In genomic region chr7:135597006-135597405, GRCm38 (mm10) we compare ENCODE assay signal across 9 mouse cellular contexts. TPM values are rescaled to one million over a fixed set of nuclear protein-coding genes. Genes with fewer than 3 reads are reported as not detected.
DNase-seq lines count a peak whose midpoint lies in the region; ATAC-seq and TF ChIP-seq lines count a peak whose summit lies in the region.
"Had no signal": no experiment of that assay in that cellular context is flagged by ENCODE, and none has a peak within 500 bp of the region (broad histone marks: within the 10 kb centered on the region; RNA-seq: fewer than 3 reads in every experiment).

No protein-coding gene starts in this region.

- no peak overlapping the region; the same call in 1 of the 2 replicates for H3K4me2 ChIP-seq in intestine, embryonic 16.5 days (ENCODE audit: low read depth, low read length)
- H3K4me2 ChIP-seq: midbrain, embryonic 12.5 days had no signal

- H3K4me1 ChIP-seq in E14TG2a.4 (replicated peaks; ENCODE audit: low read depth, low read length): peaks cover 28% of the 10 kb centered on the region
- peaks cover 48% of the 10 kb centered on the region for H3K4me1 ChIP-seq in embryonic facial prominence, embryonic 10.5 days
- peaks cover 21% of the 10 kb centered on the region for H3K4me1 ChIP-seq in intestine, embryonic 16.5 days (ENCODE audit: control insufficient read depth, insufficient read depth, low read length)

- WGBS in embryonic facial prominence, embryonic 10.5 days: 64% methylated on average over 9 of the region's 9 CpGs
- 37% methylated on average over 9 of the region's 9 CpGs for WGBS in intestine, embryonic 16.5 days

- H3K27me3 ChIP-seq in E14TG2a.4 (ENCODE audit: insufficient read depth, low read length): peaks cover 31% of the 10 kb centered on the region
- 0 out of 2 replicates have a peak, but pooled peaks cover 5% of the 10 kb centered on the region for H3K27me3 ChIP-seq in embryonic facial prominence, embryonic 10.5 days (replicated peaks; ENCODE audit: low read depth, poor library complexity, severe bottlenecking)
- H3K27me3 ChIP-seq in intestine, embryonic 16.5 days (replicated peaks; ENCODE audit: control insufficient read depth, insufficient read depth, low read length): no peaks in the 10 kb centered on the region
- H3K27me3 ChIP-seq: midbrain, embryonic 12.5 days had no signal

- TF ChIP-seq CTCF in E14TG2a.4 (conservative IDR thresholded peaks at IDR 0.05; ENCODE audit: low read length): no peak

- no peaks in the 10 kb centered on the region for H3K36me3 ChIP-seq in E14TG2a.4 (ENCODE audit: insufficient read depth, low read length)
- H3K36me3 ChIP-seq in embryonic facial prominence, embryonic 10.5 days (replicated peaks): no peaks in the 10 kb centered on the region
- no peaks in the 10 kb centered on the region for H3K36me3 ChIP-seq in intestine, embryonic 16.5 days (ENCODE audit: control insufficient read depth, insufficient read depth, low read length)
- H3K36me3 ChIP-seq: midbrain, embryonic 12.5 days had no signal

- H3K9me3 ChIP-seq in E14TG2a.4 (ENCODE audit: low read length): no peaks in the 10 kb centered on the region
- H3K9me3 ChIP-seq in embryonic facial prominence, embryonic 10.5 days: no peaks in the 10 kb centered on the region
- no peaks in the 10 kb centered on the region for H3K9me3 ChIP-seq in intestine, embryonic 16.5 days (ENCODE audit: control insufficient read depth, low read length)
- H3K9me3 ChIP-seq: midbrain, embryonic 12.5 days had no signal

- H3K9ac ChIP-seq in intestine, embryonic 16.5 days (ENCODE audit: low read depth, low read length): no peak overlapping the region
- H3K9ac ChIP-seq: midbrain, embryonic 12.5 days had no signal

- H3K27ac ChIP-seq in embryonic facial prominence, embryonic 10.5 days (replicated peaks): peak overlapping the region; percentile 26; the same call in 1 of the 2 replicates
- H3K27ac ChIP-seq in intestine, embryonic 16.5 days (ENCODE audit: low read length): no peak overlapping the region
- H3K27ac ChIP-seq: midbrain, embryonic 12.5 days had no signal

- H3K4me3 ChIP-seq in E14TG2a.4 (replicated peaks; ENCODE audit: low read length): 0 out of 2 replicates have a peak overlapping the region, but pooled peaks have one; percentile 17
- no peak overlapping the region for H3K4me3 ChIP-seq in embryonic facial prominence, embryonic 10.5 days
- H3K4me3 ChIP-seq in intestine, embryonic 16.5 days (ENCODE audit: low read length): no peak overlapping the region
- H3K4me3 ChIP-seq: midbrain, embryonic 12.5 days had no signal

- ATAC-seq in intestine, embryonic 16.5 days: peak; percentile 52; the same call in 1 of the 2 replicates
- no peak for ATAC-seq in erythroid progenitor cell, adult 5-6 weeks (replicated peaks; ENCODE audit: low FRiP score, poor library complexity, severe bottlenecking)

- peak; percentile 21 for DNase-seq in gastrocnemius, postnatal 25 days
- DNase-seq in gastrocnemius, postnatal 10 days: no peak
- peak; percentile 46 for DNase-seq in embryonic facial prominence, embryonic 10.5 days (ENCODE audit: low spot score)
- no peak for DNase-seq in urinary bladder, adult 2 months (ENCODE audit: low spot score)
- DNase-seq in frontal cortex, postnatal 36 days (ENCODE audit: low spot score in 2 of 2): no peak

RNA-seq across cellular contexts. Expression of gene Ptpre, which starts 59.7 kb away (rescaled TPM):
- 1 to 10 TPM; 1.9 to 2.1 TPM for total RNA-seq in gastrocnemius, postnatal 25 days (2021)
- total RNA-seq in gastrocnemius, postnatal 10 days (2021): 10 to 100 TPM in 1 of 2 experiments, 1 to 10 TPM in 1; 8.2 to 10.6 TPM
- 0.68 and 1.0 TPM in 2 replicates for polyA plus RNA-seq in embryonic facial prominence, embryonic 10.5 days (2016; fragmentation: Nextera tagmentation; extraction: Ambion mirVana)
- 2.4 and 2.9 TPM in 2 replicates for polyA plus RNA-seq in intestine, embryonic 16.5 days (2015; fragmentation: Nextera tagmentation; extraction: Ambion mirVana)
- 6.5 and 7.4 TPM in 2 replicates for polyA plus RNA-seq in urinary bladder, adult 2 months (2012; rRNA removed)
- total RNA-seq in erythroid progenitor cell, adult 5-6 weeks (2015; ENCODE audit: low replicate concordance): 10.8 and 13.0 TPM in 2 replicates
- total RNA-seq in erythroid progenitor cell, adult 5-6 weeks (2017; ENCODE audit: low replicate concordance): 6.1 and 6.3 TPM in 2 replicates

Comparison
In these comparisons a context has a peak if more than half of its experiments do, and no peak if none do; other contexts are left out.
1. DNase-seq: peak in gastrocnemius, postnatal 25 days (single experiment) and embryonic facial prominence, embryonic 10.5 days (single experiment); none in gastrocnemius, postnatal 10 days (single experiment), urinary bladder, adult 2 months (single experiment) and frontal cortex, postnatal 36 days (0 of 2).